Mouse (Mus musculus) lung, adult 2 months (tissue): ENCODE measurements around the gene Ccdc182.

Experiments
- CTCF ChIP-seq: fragments of 200-500 bp; IDR thresholded peaks from 2 replicates; pipeline ENCODE4 v1.5.1; 2011; ENCODE audit warnings: mild to moderate bottlenecking, low read length, control low read depth; ENCODE audit not compliant: insufficient read depth
- POLR2A ChIP-seq: fragments of 200-500 bp; IDR thresholded peaks from 2 replicates; pipeline ENCODE4 v1.6.1; 2011; ENCODE audit warnings: low read depth, mild to moderate bottlenecking, control low read depth, low read length, borderline replicate concordance; ENCODE audit errors: extremely low read depth

GRCm38 (mm10) chr11:88301619-88302018 lies 7.8 kb downstream of the Ccdc182 start:
- TF ChIP-seq CTCF (no peak), POLR2A (no peak)
